Mouse (Mus musculus) liver, embryonic 14.5 days (tissue): Measurements from ENCODE around the gene Klc1. TPM values are rescaled to one million over a fixed set of nuclear protein-coding genes. Genes with fewer than 3 reads are reported as not detected.

Experiments used
- ATAC-seq: fragments of 200-750 bp; cut with Nextera tagmentation; 2 replicates; pipeline ENCODE4 v1.8.0; 2017; ENCODE audit warnings: moderate number of reproducible peaks, mild to moderate bottlenecking, moderate library complexity; ENCODE audit not compliant: insufficient read depth
- DNase-seq, 3 experiments: peaks; one replicate each; pipeline ENCODE4 v3.0.0-alpha.2; 2012 to 2013; ENCODE audit warnings: low read depth in 3 of 3, low spot score in 3 of 3
- H3K27ac ChIP-seq: fragments of 300-500 bp; sonication (generic); 2 replicates; pipeline ENCODE4 v1.5.1; 2014; ENCODE audit warnings: moderate library complexity, mild to moderate bottlenecking, control low read depth, inconsistent platforms
- H3K27me3 ChIP-seq: fragments of 300-500 bp; sonication (generic); 2 replicates; pipeline ENCODE4 v1.6.1; 2014; ENCODE audit warnings: mild to moderate bottlenecking, low read length, moderate library complexity; ENCODE audit not compliant: control insufficient read depth, insufficient read depth
- H3K36me3 ChIP-seq: fragments of 300-500 bp; sonication (generic); replicated peaks from 2 replicates; pipeline ENCODE4 v1.6.1; 2014; ENCODE audit warnings: low read depth; ENCODE audit not compliant: control insufficient read depth, insufficient read depth
- H3K4me1 ChIP-seq, 2 experiments: fragments of 200-500 bp in 1 of 2; fragments of 300-500 bp in 1 of 2; sonication (generic) in 1 of 2; replicated peaks; 2 replicates each; pipeline ENCODE4 v1.6.1; 2012 to 2014; ENCODE audit warnings: antibody characterized with exemption in 1 of 2, inconsistent platforms in 1 of 2, low read length in 1 of 2; ENCODE audit not compliant: control insufficient read depth in 2 of 2, insufficient read depth in 2 of 2
- H3K4me2 ChIP-seq: fragments of 300-500 bp; sonication (generic); 2 replicates; pipeline ENCODE4 v1.6.1; 2014; ENCODE audit warnings: low read depth, mild to moderate bottlenecking, control low read depth, moderate library complexity
- H3K4me3 ChIP-seq, 2 experiments: fragments of 200-500 bp in 1 of 2; fragments of 300-500 bp in 1 of 2; sonication (generic) in 1 of 2; 2 replicates each; pipeline ENCODE4 v1.5.1; 2012 to 2014; ENCODE audit warnings: low read depth in 2 of 2, low read length in 2 of 2, mild to moderate bottlenecking in 2 of 2, control low read depth in 1 of 2, inconsistent platforms in 1 of 2, moderate library complexity in 1 of 2; ENCODE audit not compliant: insufficient read depth in 1 of 2
- H3K9ac ChIP-seq: fragments of 300-500 bp; sonication (generic); replicated peaks from 2 replicates; pipeline ENCODE4 v1.6.1; 2014; ENCODE audit warnings: mild to moderate bottlenecking, control low read depth, moderate library complexity
- H3K9me3 ChIP-seq: fragments of 300-500 bp; sonication (generic); 2 replicates; pipeline ENCODE4 v1.6.1; 2016; ENCODE audit warnings: low read length, mixed read lengths; ENCODE audit not compliant: control insufficient read depth
- CTCF ChIP-seq: IDR thresholded peaks from 2 replicates; pipeline ENCODE4 v1.5.1; 2016; ENCODE audit warnings: antibody characterized with exemption, low read depth, control low read depth
- EP300 ChIP-seq: IDR thresholded peaks from 2 replicates; pipeline ENCODE4 v1.6.1; 2016; ENCODE audit warnings: antibody characterized with exemption, low read depth
- WGBS: fragments of 180-500 bp; shearing (Covaris S2); extraction: QIAGEN DNeasy Blood & Tissue Kit; methylation state at CpG from one replicate; pipeline ENCODE4 v1.1.7; 2014; ENCODE audit not compliant: insufficient replicate concordance; 5-methylcytosine and 5-hydroxymethylcytosine counted together
- polyA plus RNA-seq, 2 experiments: library from polyadenylated mRNA; depleted of rRNA in 1 of 2; stranded (reverse) in 1 of 2; unstranded in 1 of 2; fragments of >200 nt; fragmentation: Nextera tagmentation in 1 of 2; extraction: Ambion mirVana in 1 of 2; gene quantifications; 2 replicates each; pipeline versions ENCODE4 v1.2.1 to v1.2.3; 2012 to 2014

Klc1 gene
- polyA plus RNA-seq, 2 experiments = 14.3 to 16.3 TPM

DNA sequence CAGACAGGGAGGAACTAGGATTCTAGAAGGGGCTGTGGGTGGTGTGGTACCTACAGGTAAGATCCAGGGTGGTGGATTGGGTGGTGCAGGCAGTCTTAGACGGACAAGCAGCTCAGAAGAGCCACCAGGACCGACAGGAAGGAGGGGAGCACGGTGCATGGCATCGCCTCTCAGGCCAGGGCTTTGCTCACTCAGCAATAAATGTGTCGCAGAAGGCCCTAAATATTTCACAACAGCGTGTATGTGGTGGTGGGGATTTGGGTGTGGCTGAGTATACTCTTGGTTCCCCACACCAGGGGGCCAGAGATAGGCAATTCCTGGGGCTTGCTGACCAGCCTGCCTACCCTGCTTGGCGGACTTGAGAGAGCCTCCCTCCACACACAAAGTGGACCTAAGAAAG lies 62.1 kb downstream of the Klc1 start:
- no peaks in the 10 kb centered on the region for H3K9me3 ChIP-seq
- no peak overlapping the region for H3K4me3 ChIP-seq
- no peak overlapping the region for H3K27ac ChIP-seq
- DNase-seq = no peak
- no peak overlapping the region for H3K4me2 ChIP-seq
- TF ChIP-seq CTCF (no peak), EP300 (no peak)
- peaks cover 24 to 32% of the 10 kb centered on the region in 2 experiments for H3K4me1 ChIP-seq
- peaks cover 25% of the 10 kb centered on the region for H3K36me3 ChIP-seq
- no peaks in the 10 kb centered on the region for H3K27me3 ChIP-seq
- no peak overlapping the region for H3K9ac ChIP-seq
- no peak for ATAC-seq
- WGBS = 59% methylated on average over 7 of the region's 7 CpGs

DNA sequence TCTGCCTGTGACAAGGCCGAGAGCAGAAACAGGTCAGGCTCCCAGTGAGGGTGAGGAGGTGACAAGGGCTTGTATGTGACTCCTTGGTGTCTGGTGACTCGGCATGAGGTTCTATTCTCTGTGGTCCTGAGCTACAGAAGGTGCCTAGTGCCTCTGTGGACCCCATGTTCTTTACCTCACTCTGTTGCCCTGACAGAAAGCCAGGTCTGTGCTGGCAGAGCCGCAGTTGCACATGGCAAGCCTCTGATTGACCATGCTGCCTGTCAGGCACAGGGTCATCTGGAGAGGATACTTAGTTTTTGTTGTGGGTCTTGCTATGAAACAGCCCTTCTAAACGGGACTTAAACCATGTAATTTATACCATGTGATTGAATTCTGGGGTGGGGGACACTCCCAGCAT lies 63.3 kb downstream of the Klc1 start:
- TF ChIP-seq EP300 (no peak), CTCF (no peak)
- Histone ChIP-seq H3K36me3 (peaks cover 37% of the 10 kb centered on the region), H3K27ac (no peak overlapping the region), H3K4me2 (no peak overlapping the region), H3K9ac (no peak overlapping the region), H3K4me1 (peaks cover 12 to 20% of the 10 kb centered on the region in 2 experiments), H3K4me3 (no peak overlapping the region), H3K9me3 (no peaks in the 10 kb centered on the region), H3K27me3 (no peaks in the 10 kb centered on the region)
- 67% methylated on average over 4 of the region's 4 CpGs for WGBS
- no peak for DNase-seq
- no peak for ATAC-seq

DNA sequence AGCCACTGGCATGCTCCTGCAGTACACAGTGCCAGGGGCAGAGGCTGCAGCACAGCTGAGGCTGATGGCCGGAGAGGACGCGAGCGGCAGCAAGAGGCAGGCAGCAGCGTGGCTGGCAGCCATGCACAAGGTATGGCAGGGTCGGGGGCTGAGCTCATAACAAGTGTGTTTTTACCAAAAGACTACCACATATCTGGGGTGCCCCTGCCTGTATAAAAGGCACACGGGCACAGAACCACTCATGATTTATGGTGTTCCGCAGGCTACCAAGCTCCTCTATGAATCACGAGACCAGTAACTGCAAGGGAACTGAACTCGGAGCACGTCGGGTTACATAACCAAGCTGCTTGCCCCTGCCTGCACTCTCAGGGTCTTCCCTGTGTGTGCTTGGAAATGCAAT lies 68.9 kb downstream of the Klc1 start:
- Histone ChIP-seq H3K36me3 (peaks cover 64% of the 10 kb centered on the region), H3K4me2 (no peak overlapping the region), H3K4me1 (peaks cover under 1 to 7% of the 10 kb centered on the region in 2 experiments; a peak in 2 of 4 replicates), H3K9ac (no peak overlapping the region), H3K27me3 (no peaks in the 10 kb centered on the region), H3K9me3 (no peaks in the 10 kb centered on the region), H3K27ac (no peak overlapping the region), H3K4me3 (no peak overlapping the region)
- ATAC-seq (no peak), DNase-seq (no peak)
- 91% methylated on average over 12 of the region's 12 CpGs for WGBS
- TF ChIP-seq CTCF (no peak), EP300 (no peak)

DNA sequence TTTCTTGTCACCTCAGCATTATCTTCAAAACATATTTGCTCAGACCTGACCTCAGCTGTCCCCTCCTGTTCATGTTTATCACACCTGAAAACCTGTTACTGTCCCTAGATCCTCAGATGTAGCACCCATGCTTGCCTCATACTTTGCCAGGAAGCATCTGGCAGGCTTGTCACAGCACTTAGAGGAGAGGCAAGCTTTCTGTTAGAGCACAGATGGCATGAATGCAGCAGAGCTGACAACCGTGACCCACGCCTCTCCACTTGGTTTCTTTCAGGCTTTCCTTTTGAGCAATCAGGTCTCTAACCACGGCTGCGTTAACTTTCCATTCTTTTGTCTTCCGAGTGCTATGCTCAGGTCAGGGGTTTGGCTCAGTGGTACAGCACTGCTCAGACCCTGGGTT lies 70.8 kb downstream of the Klc1 start:
- no peaks in the 10 kb centered on the region for H3K9me3 ChIP-seq
- H3K9ac ChIP-seq = no peak overlapping the region
- peaks cover 51% of the 10 kb centered on the region for H3K36me3 ChIP-seq
- no peak for DNase-seq
- H3K4me1 ChIP-seq = peaks cover 16 to 24% of the 10 kb centered on the region in 2 experiments
- ATAC-seq = no peak
- no peaks in the 10 kb centered on the region for H3K27me3 ChIP-seq
- TF ChIP-seq EP300 (no peak), CTCF (no peak)
- H3K27ac ChIP-seq = no peak overlapping the region
- 72% methylated on average over 5 of the region's 5 CpGs for WGBS
- no peak overlapping the region for H3K4me3 ChIP-seq
- H3K4me2 ChIP-seq = no peak overlapping the region

DNA sequence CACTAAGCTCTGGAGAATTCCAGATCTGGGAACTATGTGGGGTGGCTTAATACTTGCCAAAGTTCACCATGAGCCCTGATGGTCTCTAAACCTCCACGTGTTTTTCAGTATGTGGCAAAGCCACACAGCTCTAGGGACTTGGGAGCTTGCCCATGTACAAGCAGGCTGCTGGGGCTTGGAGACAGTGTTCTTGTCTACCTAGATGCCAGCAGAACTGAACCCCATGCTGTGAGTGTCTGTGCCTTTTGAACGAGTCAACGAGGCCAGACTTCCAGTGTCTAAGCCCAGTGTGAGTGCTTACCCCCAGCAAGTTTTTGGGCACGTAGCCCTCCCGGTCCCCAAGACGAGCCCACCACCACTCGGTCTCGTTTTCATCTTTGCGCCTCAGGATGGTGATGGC lies 71.3 kb downstream of the Klc1 start:
- no peak overlapping the region for H3K4me2 ChIP-seq
- no peaks in the 10 kb centered on the region for H3K27me3 ChIP-seq
- no peak for ATAC-seq
- no peak overlapping the region for H3K9ac ChIP-seq
- H3K36me3 ChIP-seq = peaks cover 48% of the 10 kb centered on the region
- no peaks in the 10 kb centered on the region for H3K9me3 ChIP-seq
- TF ChIP-seq CTCF = no peak
- no peak for DNase-seq
- H3K4me1 ChIP-seq = peaks cover 16 to 24% of the 10 kb centered on the region in 2 experiments
- no peak overlapping the region; the same call in 1 of the 2 replicates for H3K27ac ChIP-seq
- WGBS = 77% methylated on average over 9 of the region's 9 CpGs
- no peak overlapping the region for H3K4me3 ChIP-seq
